Mouse (Mus musculus): ENCODE data around the gene Mdm2. TPM values are rescaled to one million over a fixed set of nuclear protein-coding genes. Genes with fewer than 3 reads are reported as not detected.

Gene Mdm2
- polyA plus RNA-seq, 1 experiment from 2014 or later = 47.7 TPM

DNA sequence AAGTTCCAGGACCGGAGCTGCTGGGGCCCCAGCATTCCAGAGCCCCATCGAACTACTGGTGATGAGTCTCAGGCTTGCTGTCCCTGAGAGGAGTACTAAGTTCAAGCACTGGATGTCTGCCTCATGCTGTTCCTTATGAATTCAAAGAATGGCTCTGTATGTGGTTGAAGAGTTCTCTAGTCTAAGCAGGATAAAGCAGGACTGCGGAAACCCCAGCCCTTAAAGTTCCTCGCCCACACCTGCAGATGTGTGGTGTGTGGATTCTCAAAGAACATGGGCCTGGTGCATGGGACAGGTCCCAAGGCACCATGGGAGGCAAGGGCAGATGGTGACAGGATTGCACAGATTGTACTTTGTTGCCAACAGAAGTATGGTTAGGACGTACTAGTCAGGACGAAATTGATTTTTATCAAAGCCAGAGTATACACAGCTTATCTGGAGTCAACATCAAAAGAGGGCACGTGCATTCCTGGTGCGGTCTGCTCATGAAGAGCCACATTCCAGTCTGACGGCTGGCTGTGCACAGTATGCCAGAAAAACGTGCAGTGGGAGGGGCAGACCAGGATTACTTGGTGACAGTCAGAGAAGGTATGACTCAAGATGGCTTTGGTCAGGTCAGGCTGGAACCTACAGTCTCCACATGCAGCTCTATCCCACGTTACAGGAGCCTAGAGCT is 18.7 kb upstream of the Mdm2 start:
- H3K9me3 ChIP-seq = no peaks in the 10 kb centered on the region
- ATAC-seq (ENCODE audit: borderline replicate concordance, extremely low read depth, low FRiP score, low TSS enrichment) = peak; percentile 82
- no peak overlapping the region for H3K9ac ChIP-seq
- WGBS = 38% methylated on average over 11 of the region's 11 CpGs
- H3K27me3 ChIP-seq = no peaks in the 10 kb centered on the region
- H3K4me2 ChIP-seq = no peak overlapping the region
- peaks cover 6% of the 10 kb centered on the region; the same call in 1 of the 2 replicates for H3K4me1 ChIP-seq
- H3K36me3 ChIP-seq = no peaks in the 10 kb centered on the region
- H3K27ac ChIP-seq = peak overlapping the region; percentile 87
- no peak overlapping the region for H3K4me3 ChIP-seq

DNA sequence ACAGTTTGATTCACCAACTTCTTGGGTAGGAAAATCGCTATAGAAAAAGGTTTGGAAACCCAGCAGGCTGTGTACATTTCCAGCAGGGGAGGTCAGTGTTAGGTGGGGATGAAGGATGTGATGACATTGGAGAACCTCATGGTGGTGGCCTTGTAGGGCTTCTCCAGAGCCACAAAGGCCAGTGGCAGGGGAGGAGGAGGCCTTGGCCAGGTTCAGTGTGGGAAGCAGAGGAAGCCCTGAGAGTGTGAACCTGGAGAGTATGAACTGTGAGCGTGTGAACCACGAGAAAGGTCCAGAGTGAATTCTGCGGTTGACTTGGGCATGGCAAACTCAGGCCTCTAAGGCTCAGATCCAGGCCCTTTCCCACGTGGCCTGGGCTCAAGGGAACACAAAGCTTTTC is 18.0 kb upstream of the Mdm2 start:
- H3K9ac ChIP-seq = no peak overlapping the region
- no peak overlapping the region for H3K4me3 ChIP-seq
- ATAC-seq (ENCODE audit: borderline replicate concordance, extremely low read depth, low FRiP score, low TSS enrichment) = no peak
- no peaks in the 10 kb centered on the region for H3K36me3 ChIP-seq
- no peaks in the 10 kb centered on the region for H3K9me3 ChIP-seq
- 71% methylated on average over 5 of the region's 5 CpGs for WGBS
- H3K27me3 ChIP-seq = no peaks in the 10 kb centered on the region
- peak overlapping the region; percentile 87 for H3K27ac ChIP-seq
- H3K4me2 ChIP-seq = no peak overlapping the region
- peaks cover 6% of the 10 kb centered on the region; the same call in 1 of the 2 replicates for H3K4me1 ChIP-seq

DNA sequence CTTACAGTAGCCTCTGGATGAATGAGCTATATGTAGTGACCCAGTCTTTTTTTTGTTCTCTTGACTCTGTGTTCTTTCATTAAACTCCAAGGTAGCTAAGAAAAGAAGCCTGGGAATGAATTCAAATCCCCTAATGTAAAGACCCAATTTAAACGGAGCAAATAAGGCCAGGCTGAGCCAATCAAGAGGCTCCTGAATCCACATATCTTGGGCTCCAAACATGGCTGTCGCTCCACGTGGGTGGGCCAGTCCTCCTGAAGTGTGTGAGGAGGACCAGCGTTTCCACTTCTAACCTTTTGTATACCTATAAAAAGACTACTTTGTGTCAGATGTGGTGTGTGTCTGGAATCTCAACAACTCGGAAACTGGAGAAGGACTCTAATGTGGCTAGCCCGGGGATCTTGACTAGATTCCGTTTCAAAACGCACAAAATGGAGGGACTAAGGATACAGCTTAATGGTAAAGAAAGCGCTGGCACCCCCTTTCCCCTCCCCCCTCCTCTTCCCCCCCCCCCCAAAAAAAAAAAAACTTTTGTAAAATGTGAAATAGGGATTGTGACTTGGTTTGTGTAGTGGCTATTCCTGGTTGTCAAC is 17.1 kb upstream of the Mdm2 start:
- no peak for ATAC-seq (ENCODE audit: borderline replicate concordance, extremely low read depth, low FRiP score, low TSS enrichment)
- 58% methylated on average over 9 of the region's 9 CpGs for whole genome bisulfite sequencing
- Histone ChIP-seq H3K4me1 (peaks cover 6% of the 10 kb centered on the region; the same call in 1 of the 2 replicates), H3K27me3 (no peaks in the 10 kb centered on the region), H3K4me2 (no peak overlapping the region), H3K9ac (no peak overlapping the region), H3K9me3 (no peaks in the 10 kb centered on the region), H3K36me3 (no peaks in the 10 kb centered on the region), H3K4me3 (no peak overlapping the region), H3K27ac (no peak overlapping the region)

DNA sequence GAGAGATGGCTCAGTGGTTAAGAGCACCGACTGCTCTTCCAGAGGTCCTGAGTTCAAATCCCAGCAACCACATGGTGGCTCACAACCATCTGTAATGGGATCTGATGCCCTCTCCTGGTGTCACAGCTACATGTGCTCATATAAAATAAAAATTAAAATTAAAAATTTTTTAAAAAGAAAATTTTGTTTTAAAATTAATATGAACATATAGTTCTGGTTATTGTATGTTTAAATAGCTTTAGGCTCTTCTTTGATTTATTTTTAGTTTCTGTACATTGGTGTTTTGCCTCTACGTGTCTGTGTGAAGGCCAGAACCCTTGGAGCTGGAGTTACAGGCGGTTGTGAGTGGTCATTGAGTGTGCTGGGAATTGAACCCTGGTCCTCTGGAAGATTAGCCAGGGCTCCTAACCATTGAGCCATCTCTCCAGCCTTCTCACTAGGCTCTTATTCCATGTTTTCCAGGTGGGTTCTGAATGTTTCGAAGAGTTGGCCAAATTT is 16.4 kb upstream of the Mdm2 start:
- H3K27me3 ChIP-seq = no peaks in the 10 kb centered on the region
- H3K9ac ChIP-seq = no peak overlapping the region
- peaks cover 6% of the 10 kb centered on the region; the same call in 1 of the 2 replicates for H3K4me1 ChIP-seq
- H3K4me2 ChIP-seq = no peak overlapping the region
- WGBS = 91% methylated on average over 4 of the region's 4 CpGs
- no peaks in the 10 kb centered on the region for H3K9me3 ChIP-seq
- no peak for ATAC-seq (ENCODE audit: borderline replicate concordance, extremely low read depth, low FRiP score, low TSS enrichment)
- no peak overlapping the region for H3K27ac ChIP-seq
- no peak overlapping the region for H3K4me3 ChIP-seq
- no peaks in the 10 kb centered on the region for H3K36me3 ChIP-seq

DNA sequence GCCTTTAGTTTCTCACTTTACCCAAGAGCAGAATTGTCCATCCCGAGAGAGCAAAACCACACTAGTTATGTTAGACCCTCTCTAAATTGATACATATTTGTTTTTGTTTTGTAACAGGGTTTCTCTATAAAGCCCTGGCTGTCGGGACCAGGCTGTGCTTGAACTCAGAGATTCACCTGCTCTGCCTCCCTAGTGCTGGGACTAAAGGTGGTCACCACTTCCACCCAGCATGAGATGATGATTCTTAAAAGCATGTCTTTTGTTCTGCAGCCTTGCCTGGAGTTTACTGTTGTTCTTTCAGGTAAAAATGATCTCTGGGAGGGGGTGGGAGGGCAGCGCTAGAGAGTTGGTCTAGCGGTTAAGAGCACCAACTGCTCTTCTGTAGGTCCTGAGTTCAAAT is 15.8 kb upstream of the Mdm2 start:
- no peaks in the 10 kb centered on the region for H3K27me3 ChIP-seq
- no peak overlapping the region for H3K4me2 ChIP-seq
- H3K9me3 ChIP-seq = no peaks in the 10 kb centered on the region
- peaks cover 6% of the 10 kb centered on the region; the same call in 1 of the 2 replicates for H3K4me1 ChIP-seq
- no peak overlapping the region for H3K27ac ChIP-seq
- H3K36me3 ChIP-seq = no peaks in the 10 kb centered on the region
- no peak overlapping the region for H3K9ac ChIP-seq
- no peak for ATAC-seq (ENCODE audit: borderline replicate concordance, extremely low read depth, low FRiP score, low TSS enrichment)
- no peak overlapping the region for H3K4me3 ChIP-seq
- WGBS = 89% methylated on average over 4 of the region's 4 CpGs

DNA sequence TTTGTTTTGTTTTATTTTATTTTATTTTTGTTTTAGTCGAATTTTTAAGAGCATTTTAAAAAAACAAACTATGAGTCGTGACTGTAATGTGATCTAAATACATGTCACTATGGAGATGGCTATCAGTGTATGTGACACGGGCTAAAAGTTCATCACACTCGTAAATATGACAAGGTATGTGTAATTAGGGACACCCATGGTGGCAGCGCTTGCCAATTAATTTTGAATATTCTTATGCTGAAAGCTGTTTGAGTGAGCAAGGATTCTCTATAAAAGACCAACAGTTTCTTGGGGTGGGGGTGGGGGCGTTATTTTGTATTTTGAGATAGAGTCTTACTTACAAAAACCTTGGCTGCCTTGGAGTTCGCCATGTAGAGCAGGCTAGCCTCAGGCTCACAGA is 15.1 kb upstream of the Mdm2 start:
- Histone ChIP-seq H3K4me1 (peaks cover 6% of the 10 kb centered on the region; the same call in 1 of the 2 replicates), H3K36me3 (no peaks in the 10 kb centered on the region), H3K4me2 (no peak overlapping the region), H3K9ac (no peak overlapping the region), H3K9me3 (no peaks in the 10 kb centered on the region), H3K27ac (no peak overlapping the region), H3K27me3 (no peaks in the 10 kb centered on the region), H3K4me3 (no peak overlapping the region)
- ATAC-seq (ENCODE audit: borderline replicate concordance, extremely low read depth, low FRiP score, low TSS enrichment) = no peak
- 63% methylated on average over 7 of the region's 7 CpGs for WGBS

DNA sequence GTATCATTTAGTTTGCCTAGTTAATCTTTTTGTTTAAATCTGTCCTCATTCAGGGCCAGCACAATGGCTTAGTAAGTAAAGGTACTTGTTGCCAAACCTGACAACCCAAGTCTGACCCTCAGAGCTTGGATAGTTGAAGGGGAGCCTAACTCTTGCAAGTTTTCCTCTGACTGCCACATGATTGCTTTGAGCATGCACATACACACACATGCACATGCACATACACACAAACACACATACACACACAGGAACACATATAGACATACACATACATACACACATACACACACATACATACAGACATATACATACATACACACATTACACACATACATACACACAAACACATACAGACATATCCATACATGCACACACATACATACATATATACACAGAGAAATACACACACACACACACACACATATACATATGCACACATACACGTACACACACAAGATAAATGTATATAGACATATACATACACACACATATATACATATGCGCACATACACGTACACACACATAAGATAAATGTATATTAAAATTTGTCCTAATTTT is 14.3 kb upstream of the Mdm2 start:
- no peaks in the 10 kb centered on the region for H3K27me3 ChIP-seq
- whole genome bisulfite sequencing = 90% methylated on average over 3 of the region's 3 CpGs
- H3K4me3 ChIP-seq = no peak overlapping the region
- H3K27ac ChIP-seq = no peak overlapping the region
- H3K4me1 ChIP-seq = peaks cover 6% of the 10 kb centered on the region; the same call in 1 of the 2 replicates
- ATAC-seq (ENCODE audit: borderline replicate concordance, extremely low read depth, low FRiP score, low TSS enrichment) = no peak
- no peaks in the 10 kb centered on the region for H3K36me3 ChIP-seq
- no peak overlapping the region for H3K4me2 ChIP-seq
- no peak overlapping the region for H3K9ac ChIP-seq
- no peaks in the 10 kb centered on the region for H3K9me3 ChIP-seq

DNA sequence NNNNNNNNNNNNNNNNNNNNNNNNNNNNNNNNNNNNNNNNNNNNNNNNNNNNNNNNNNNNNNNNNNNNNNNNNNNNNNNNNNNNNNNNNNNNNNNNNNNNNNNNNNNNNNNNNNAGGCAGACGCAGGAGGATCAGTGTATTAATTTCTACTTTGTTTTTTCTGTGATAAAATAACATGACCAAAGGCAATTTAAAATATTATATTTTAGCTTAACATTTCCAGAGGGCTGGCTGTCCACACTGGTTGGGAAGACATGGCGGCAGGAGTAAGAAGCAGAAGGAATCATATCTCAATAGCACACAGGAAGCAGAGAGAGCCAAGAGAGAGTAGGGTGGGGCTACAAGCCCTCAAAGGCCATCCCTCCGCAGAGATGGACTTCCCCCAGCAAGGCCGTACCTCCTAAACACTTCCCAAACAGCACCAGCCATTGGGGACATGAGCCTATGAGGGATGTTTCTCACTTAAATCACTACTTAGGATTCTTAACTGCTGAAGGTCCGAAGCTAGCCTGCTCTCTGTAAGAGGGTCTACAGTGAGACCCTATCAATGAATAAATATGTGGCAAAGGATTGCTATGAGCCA is 13.7 kb upstream of the Mdm2 start:
- Histone ChIP-seq H3K4me3 (no peak overlapping the region), H3K9ac (no peak overlapping the region), H3K4me2 (no peak overlapping the region), H3K9me3 (no peaks in the 10 kb centered on the region), H3K4me1 (peaks cover 4% of the 10 kb centered on the region; the same call in 1 of the 2 replicates), H3K27ac (no peak overlapping the region), H3K27me3 (no peaks in the 10 kb centered on the region), H3K36me3 (no peaks in the 10 kb centered on the region)
- 65% methylated on average over 5 of the region's 5 CpGs for WGBS
- no peak for ATAC-seq (ENCODE audit: borderline replicate concordance, extremely low read depth, low FRiP score, low TSS enrichment)

DNA sequence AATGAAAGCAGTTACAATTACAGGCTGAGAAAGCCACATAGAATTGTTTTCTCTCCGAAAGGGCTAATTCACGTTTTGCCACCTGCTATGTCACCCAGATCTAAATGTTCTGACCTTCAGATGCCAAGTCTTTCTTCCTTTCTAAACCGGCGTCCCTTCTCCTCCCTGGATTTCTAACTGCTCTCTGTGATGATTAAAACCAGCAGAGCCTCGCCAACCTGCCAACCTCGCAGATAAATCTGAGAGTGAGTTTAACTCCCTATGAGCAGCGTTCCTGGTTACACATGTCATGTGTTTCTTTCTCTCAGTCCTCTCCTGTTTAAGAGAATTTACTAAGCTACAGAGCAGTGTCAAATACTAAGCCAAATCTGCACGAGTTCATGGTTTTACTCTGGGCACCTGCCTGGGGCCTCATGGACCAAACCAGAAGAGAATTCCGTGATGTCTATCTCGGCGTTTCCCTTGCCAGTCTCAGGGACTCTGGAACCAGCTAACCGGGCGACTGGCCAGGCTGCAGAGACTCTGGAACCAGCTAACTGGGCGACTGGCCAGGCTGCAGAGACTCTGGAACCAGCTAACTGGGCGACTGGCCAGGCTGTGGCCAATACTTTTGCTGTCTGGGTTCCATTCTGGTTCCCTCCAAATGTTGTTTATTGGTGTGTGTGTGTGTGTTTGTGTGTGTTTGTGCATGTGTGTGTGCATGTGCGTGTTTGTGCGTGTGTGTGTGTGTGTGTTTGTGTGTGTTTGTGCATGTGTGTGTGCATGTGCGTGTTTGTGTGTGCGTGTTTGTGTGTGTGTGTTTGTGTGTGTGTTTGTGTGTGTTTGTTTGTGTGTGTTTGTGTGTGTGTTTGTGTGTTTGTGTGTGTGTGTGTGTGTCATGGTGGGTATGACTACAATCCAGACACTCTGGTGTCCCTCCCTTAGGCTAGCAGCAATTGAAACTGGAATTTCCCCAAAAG is 7.9 kb upstream of the Mdm2 start:
- Histone ChIP-seq H3K4me1 (peaks cover 15% of the 10 kb centered on the region; the same call in 1 of the 2 replicates), H3K4me3 (no peak overlapping the region), H3K9me3 (no peaks in the 10 kb centered on the region), H3K9ac (no peak overlapping the region), H3K27ac (peak overlapping the region; percentile 61), H3K4me2 (peak overlapping the region; percentile 1; the same call in 1 of the 2 replicates), H3K36me3 (no peaks in the 10 kb centered on the region), H3K27me3 (no peaks in the 10 kb centered on the region)
- 47% methylated on average over 19 of the region's 19 CpGs for WGBS
- ATAC-seq (ENCODE audit: borderline replicate concordance, extremely low read depth, low FRiP score, low TSS enrichment) = no peak

DNA sequence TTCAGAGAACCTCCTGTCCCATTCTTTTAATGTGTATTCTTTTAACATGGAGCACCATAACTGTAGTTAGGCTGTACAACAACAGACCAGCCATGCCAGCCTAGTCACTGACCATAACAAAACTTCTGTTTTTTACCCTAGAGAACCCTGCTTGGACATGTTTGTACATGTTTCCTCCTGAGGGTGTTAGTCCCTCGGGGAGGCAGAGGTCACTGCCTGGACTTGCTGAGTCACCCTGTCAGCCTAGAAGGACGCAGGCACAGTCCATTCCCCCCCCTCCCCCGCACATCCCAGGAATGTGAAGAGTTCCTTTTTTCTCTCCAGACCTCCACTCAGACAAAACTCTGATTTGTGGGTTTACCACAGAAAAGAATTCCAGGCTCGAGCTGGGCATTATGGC is 7.0 kb upstream of the Mdm2 start:
- Histone ChIP-seq H3K9me3 (no peaks in the 10 kb centered on the region), H3K4me3 (no peak overlapping the region), H3K9ac (no peak overlapping the region), H3K27ac (peak overlapping the region; percentile 61), H3K27me3 (no peaks in the 10 kb centered on the region), H3K36me3 (no peaks in the 10 kb centered on the region), H3K4me2 (peak overlapping the region; percentile 1; the same call in 1 of the 2 replicates), H3K4me1 (peaks cover 15% of the 10 kb centered on the region; the same call in 1 of the 2 replicates)
- WGBS = 5% methylated on average over 4 of the region's 4 CpGs
- no peak for ATAC-seq (ENCODE audit: borderline replicate concordance, extremely low read depth, low FRiP score, low TSS enrichment)

DNA sequence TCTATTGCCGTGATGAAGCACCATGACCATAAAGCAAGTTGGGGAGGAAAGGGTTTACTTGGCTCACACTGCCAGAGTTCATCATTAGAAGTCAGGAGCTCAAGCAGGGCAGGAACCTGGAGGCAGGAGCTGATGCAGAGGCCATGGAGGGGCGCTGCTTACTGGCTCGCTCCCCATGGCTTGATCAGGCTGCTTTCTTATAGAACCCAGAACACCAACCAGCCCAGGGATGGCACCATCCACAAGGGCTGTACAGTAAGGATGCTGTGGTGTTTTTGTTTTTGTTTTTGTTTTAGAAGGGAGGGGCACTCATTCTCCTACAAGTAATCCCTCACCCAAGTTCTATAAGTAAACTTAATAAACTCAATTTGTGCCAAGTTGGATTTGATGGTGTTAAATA is 6.1 kb upstream of the Mdm2 start:
- H3K4me3 ChIP-seq = no peak overlapping the region
- H3K27ac ChIP-seq = no peak overlapping the region
- H3K27me3 ChIP-seq = no peaks in the 10 kb centered on the region
- no peaks in the 10 kb centered on the region for H3K36me3 ChIP-seq
- H3K9me3 ChIP-seq = no peaks in the 10 kb centered on the region
- H3K4me2 ChIP-seq = no peak overlapping the region
- WGBS = 83% methylated on average over 3 of the region's 3 CpGs
- no peak overlapping the region for H3K9ac ChIP-seq
- no peak for ATAC-seq (ENCODE audit: borderline replicate concordance, extremely low read depth, low FRiP score, low TSS enrichment)
- H3K4me1 ChIP-seq = peaks cover 15% of the 10 kb centered on the region; the same call in 1 of the 2 replicates
